Mouse (Mus musculus) heart, adult 8-10 months (tissue): Measurements from ENCODE around the gene Usp46. TPM values are rescaled to one million over a fixed set of nuclear protein-coding genes. Genes with fewer than 3 reads are reported as not detected.
A peak's percentile ranks its signal among the peaks of the same experiment; 100 is the strongest.

ENCODE experiments used
- DNase-seq: peaks from one replicate; pipeline ENCODE4 v3.0.0; 2022; ENCODE audit warnings: low spot score
- total RNA-seq, 4 experiments: library from RNA; stranded (reverse); gene quantifications; 2 replicates each; pipeline ENCODE4 v1.2.4; 2022

Gene Usp46
- total RNA-seq, 4 experiments from 2014 or later = 32.2 to 40.1 (median 34.8) TPM

- DNase-seq = peak; percentile 89
These were observed 587 bp upstream of the Usp46 start for GRCm38 (mm10) chr5:74068714-74069321.

GRCm38 (mm10) chr5:74067346-74067745, 885 bp downstream of the Usp46 start:
- DNase-seq = no peak

GRCm38 (mm10) chr5:74066416-74067115, 1.7 kb downstream of the Usp46 start:
- DNase-seq = no peak

GRCm38 (mm10) chr5:74065565-74066275, 2.5 kb downstream of the Usp46 start:
- no peak for DNase-seq

GRCm38 (mm10) chr5:74064844-74065243, 3.4 kb downstream of the Usp46 start:
- no peak for DNase-seq

- no peak for DNase-seq
These were observed 4.9 kb downstream of the Usp46 start for GRCm38 (mm10) chr5:74063226-74063747.

- DNase-seq = no peak
These were observed 6.0 kb downstream of the Usp46 start for GRCm38 (mm10) chr5:74062266-74062665.

GRCm38 (mm10) chr5:74061408-74062047, 6.7 kb downstream of the Usp46 start:
- no peak for DNase-seq

- DNase-seq = no peak
These were observed 15.9 kb downstream of the Usp46 start for GRCm38 (mm10) chr5:74052171-74052909.

GRCm38 (mm10) chr5:74051394-74052170, 16.6 kb downstream of the Usp46 start:
- DNase-seq = no peak

GRCm38 (mm10) chr5:74050903-74051302, 17.3 kb downstream of the Usp46 start:
- no peak for DNase-seq

- DNase-seq = no peak
These were observed 19.3 kb downstream of the Usp46 start for GRCm38 (mm10) chr5:74048846-74049495.

GRCm38 (mm10) chr5:74044591-74044990, 23.6 kb downstream of the Usp46 start:
- DNase-seq = no peak

GRCm38 (mm10) chr5:74042796-74043340, 25.4 kb downstream of the Usp46 start:
- DNase-seq = no peak

GRCm38 (mm10) chr5:74040541-74040940, 27.7 kb downstream of the Usp46 start:
- no peak for DNase-seq

- DNase-seq = no peak
These were observed 32.8 kb downstream of the Usp46 start for GRCm38 (mm10) chr5:74035454-74035853.

GRCm38 (mm10) chr5:74034177-74034576, 34.1 kb downstream of the Usp46 start:
- no peak for DNase-seq

- DNase-seq = no peak
These were observed 38.4 kb downstream of the Usp46 start for GRCm38 (mm10) chr5:74029787-74030186.

GRCm38 (mm10) chr5:74028691-74029479, 39.3 kb downstream of the Usp46 start:
- no peak for DNase-seq
